Mouse (Mus musculus): ENCODE measurements around the gene A930018P22Rik.
A peak's percentile ranks its signal among the peaks of the same experiment; 100 is the strongest.
"Not testable (repeated sequence)": the region's sequence is repeated elsewhere in the genome, so short reads cannot be mapped to it uniquely, and the experiment has no call there.

The A930018P22Rik gene

DNA sequence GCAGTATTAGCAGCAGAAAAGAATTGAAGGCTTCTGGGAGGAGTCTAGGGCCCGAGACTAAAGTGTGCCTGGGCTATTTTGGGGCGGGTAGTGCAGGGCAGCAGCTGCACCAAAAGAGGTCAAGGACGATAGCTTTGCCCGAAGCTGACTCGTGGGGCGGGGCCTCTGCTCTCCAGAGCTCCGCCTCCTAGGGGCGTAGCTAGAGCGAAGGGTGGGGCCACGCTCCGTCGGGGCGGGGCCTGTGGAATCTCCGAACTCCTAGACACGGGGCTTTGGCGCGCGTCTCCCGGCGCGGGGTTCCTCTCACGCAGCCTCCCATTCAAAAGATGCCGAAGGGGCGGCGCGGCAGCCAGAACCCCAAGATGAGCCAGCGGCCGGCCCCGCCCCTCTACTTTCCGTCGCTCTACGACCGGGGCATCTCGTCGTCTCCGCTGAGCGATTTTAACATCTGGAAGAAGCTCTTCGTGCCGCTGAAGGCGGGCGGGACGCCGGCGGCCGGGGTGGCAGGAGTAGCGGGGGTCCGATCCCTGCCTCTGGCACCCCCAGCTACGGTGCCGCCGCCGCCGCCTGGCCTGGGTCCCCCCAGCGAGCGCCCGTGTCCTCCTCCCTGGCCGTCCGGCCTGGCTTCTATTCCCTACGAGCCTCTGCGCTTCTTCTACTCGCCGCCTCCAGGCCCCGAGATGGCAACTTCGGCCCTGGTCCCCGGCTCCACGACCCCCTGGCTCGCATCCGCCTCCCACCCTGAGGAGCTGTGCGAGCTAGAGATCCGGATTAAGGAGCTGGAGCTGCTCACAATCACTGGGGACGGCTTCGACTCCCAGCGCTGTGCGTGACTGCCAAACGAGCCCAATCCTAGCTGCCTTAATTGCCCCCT, at the start of gene A930018P22Rik:
Gene A930018P22Rik, plus strand, starts transcription at position 265 of the 874 bp plus-strand sequence.
- peak; percentile 84 to 85 for DNase-seq

DNA sequence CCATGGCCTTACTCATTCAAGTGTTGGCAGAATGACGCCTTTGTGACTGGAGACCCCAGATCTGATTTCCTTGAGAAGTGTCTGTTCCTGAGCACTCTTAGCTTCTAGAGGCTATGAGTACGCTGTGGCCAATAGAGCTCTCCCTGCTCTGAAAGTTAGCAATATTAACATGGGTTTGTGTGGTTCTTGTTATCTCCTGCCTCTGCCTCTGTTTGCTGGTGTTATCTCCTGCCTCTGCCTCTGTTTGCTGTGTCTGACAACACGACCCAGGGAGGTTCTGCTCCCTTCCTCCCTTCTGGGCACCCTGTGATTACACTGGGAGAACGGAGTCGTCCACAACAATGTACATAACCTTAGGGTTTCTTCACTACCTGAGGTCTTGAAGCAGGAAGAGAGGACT, 44.3 kb upstream of the A930018P22Rik start:
- DNase-seq, result not testable (repeated sequence)

DNA sequence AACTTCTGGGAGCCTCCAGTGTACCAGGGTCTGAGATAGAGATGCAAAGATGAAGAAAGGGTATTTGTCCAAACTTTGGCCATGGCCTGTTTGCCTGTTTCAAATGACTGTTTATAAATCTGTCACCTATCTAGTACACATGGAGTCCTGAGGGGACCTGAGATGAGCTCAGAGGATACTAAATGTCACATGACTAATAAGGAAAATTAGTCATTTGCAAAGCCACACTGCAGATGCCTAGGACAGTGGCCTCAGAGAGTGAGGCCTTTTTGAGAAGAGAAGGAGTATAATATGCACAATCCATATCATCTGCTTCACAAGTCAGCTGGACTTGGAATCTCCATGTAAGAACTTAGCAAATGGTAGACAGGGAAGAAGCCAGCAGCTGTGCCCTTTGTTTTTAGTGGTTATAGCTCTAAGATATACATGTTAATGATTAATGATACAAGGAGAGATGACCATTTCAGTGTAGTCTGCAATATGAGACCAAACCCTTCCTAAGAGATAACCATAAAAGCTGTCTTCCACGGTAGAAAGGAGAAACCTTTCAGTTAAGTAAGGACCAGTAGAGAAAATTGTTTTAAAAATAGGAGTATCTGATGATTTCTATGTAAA, 41.0 kb upstream of the A930018P22Rik start:
- DNase-seq, result not testable (repeated sequence)

GRCm38 (mm10) chr2:104082474-104082873, 40.1 kb upstream of the A930018P22Rik start:
- no peak for DNase-seq

DNA sequence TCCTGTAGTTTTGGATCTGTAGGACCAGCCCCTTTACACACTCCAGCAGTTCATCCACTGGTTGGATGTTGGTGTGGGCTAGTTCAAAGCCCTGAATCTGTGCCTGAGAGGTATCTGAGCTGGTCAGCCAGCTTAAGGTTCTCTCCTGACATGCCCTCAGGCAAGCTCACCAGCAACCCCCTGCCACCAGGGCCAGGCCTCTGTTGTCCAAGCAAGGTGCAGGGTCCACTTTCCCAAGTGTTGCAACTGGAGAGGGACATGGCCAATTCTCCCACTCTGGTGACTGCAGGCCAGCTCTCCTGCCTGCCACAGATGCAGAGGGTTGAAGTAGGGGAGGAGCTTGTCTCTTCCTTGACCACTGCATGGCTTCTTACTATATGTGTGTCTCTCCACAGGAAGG, 38.5 kb upstream of the A930018P22Rik start:
- not testable (repeated sequence) for DNase-seq

DNA sequence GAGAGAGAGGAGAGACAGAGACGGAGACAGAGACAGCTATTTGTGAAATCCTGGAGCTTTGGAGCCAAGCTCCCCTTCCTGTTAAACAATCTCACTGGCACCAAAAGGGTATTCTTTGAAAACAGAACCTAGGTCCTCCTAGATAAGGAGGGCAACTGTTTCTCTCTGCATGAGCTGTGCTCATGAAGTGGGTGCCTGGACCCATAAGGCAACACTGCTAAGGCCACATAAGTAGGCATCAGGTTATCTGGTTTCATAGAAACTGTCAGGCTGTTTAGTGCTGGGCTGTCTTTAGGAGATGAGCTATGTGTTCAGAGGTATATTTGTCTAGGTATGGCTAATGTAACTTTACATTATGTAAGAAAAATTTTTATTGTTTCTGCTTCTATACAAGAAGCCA, 35.0 kb upstream of the A930018P22Rik start:
- not testable (repeated sequence) for DNase-seq

GRCm38 (mm10) chr2:104093305-104093704, 29.3 kb upstream of the A930018P22Rik start:
- DNase-seq, result no peak

GRCm38 (mm10) chr2:104095741-104096213, 26.8 kb upstream of the A930018P22Rik start, which contains the start of gene Cd59a:
Gene Cd59a, plus strand, starts transcription at chr2:104095801.
- peak; percentile 26 to 34 for DNase-seq

GRCm38 (mm10) chr2:104096256-104096655, 26.3 kb upstream of the A930018P22Rik start:
- no peak for DNase-seq

DNA sequence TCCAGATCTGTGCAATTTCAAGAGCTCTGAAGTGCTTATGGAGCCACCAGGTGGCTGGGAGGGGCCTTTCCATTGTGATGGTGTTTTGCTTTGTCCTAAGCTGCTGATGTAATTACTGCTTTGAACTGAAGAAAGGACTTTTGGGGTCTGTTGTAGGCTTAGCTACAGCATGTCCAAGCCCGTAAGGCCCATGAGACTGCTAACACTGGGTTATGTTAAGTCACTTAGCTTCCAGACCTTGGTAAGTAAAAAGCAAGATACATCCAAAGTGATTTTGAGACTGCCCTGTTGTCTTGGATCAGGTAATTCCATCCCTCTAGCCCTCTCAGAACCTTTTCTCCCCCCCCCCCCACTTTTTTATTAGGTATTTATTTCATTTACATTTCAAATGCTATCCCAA, 25.8 kb upstream of the A930018P22Rik start:
- not testable (repeated sequence) for DNase-seq

DNA sequence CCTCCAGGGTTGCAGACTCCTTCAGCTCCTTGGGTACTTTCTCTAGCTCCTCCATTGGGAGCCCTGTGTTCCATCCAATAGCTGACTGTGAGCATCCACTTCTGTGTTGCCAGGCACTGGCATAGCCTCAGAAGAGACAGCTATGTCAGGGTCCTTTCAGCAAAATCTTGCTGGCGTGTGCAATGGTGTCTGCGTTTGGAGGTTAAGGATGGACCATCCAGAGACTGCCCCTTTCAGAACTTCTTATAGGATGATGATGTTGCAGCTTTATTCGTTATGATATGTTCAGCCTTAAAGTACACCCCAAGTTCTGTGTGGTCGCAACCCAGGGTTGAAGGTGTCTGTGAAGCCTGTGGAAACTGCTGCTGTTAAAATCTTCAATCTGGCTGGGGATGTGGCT, 25.2 kb upstream of the A930018P22Rik start:
- not testable (repeated sequence) for DNase-seq

- DNase-seq, result no peak
These were observed 23.9 kb upstream of the A930018P22Rik start for GRCm38 (mm10) chr2:104098529-104099230.

GRCm38 (mm10) chr2:104099231-104099585, 23.4 kb upstream of the A930018P22Rik start:
- DNase-seq, result no peak

- DNase-seq, result no peak
These were observed 22.6 kb upstream of the A930018P22Rik start for GRCm38 (mm10) chr2:104099946-104100345.

GRCm38 (mm10) chr2:104104800-104105199, 17.8 kb upstream of the A930018P22Rik start:
- DNase-seq, result no peak

DNA sequence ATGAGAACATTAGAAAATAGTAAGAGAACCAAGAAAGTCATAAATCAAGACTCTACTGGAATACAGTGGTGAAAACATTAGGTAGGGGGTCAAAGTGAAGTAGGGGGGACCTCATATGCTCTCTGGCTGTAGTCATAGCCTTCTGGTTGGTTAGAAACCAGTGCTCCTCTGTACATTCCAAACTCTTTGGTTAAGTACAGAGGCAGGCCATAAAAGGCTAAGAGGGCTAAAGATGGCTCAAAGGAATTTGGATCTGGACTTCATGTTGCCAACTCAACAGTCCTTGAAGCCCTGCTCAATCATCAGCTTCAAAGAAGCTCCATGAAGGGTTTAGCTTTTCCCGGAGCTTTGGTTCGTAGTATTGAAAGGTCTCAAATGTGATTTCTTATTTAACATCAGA, 13.5 kb upstream of the A930018P22Rik start:
- DNase-seq, result not testable (repeated sequence)

GRCm38 (mm10) chr2:104109528-104109927, 13.0 kb upstream of the A930018P22Rik start:
- no peak for DNase-seq

DNA sequence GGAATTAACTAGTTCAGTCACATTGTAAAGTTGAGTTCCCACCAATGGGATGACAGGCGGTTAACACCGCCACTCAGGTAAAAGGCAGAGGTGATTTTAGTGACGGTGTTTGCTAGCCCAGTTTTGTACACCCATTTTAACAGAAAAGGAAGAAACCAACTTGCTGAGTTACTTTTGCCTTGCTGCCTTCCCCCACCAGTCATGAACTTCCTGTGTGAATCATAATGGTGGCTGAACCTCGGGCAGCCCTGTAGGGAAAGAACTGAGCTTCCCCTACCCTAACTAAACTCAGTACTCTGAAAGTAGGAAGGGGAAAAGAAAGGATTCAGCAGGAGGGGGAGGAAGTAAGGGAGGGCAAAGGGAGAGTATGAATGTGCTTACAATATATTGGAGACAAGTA, 12.5 kb upstream of the A930018P22Rik start:
- DNase-seq, result no peak

DNA sequence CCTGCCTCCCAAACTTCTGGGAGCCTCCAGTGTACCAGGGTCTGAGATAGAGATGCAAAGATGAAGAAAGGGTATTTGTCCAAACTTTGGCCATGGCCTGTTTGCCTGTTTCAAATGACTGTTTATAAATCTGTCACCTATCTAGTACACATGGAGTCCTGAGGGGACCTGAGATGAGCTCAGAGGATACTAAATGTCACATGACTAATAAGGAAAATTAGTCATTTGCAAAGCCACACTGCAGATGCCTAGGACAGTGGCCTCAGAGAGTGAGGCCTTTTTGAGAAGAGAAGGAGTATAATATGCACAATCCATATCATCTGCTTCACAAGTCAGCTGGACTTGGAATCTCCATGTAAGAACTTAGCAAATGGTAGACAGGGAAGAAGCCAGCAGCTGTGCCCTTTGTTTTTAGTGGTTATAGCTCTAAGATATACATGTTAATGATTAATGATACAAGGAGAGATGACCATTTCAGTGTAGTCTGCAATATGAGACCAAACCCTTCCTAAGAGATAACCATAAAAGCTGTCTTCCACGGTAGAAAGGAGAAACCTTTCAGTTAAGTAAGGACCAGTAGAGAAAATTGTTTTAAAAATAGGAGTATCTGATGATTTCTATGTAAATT, 11.3 kb upstream of the A930018P22Rik start:
- not testable (repeated sequence) for DNase-seq

- not testable (repeated sequence) for DNase-seq
These were observed 9.0 kb upstream of the A930018P22Rik start for GRCm38 (mm10) chr2:104113563-104113962.

- DNase-seq, result no peak
These were observed 7.7 kb upstream of the A930018P22Rik start for GRCm38 (mm10) chr2:104114898-104115297.

- DNase-seq, result not testable (repeated sequence)
These were observed 5.4 kb upstream of the A930018P22Rik start for GRCm38 (mm10) chr2:104117173-104117572.

- no peak for DNase-seq
These were observed 3.5 kb upstream of the A930018P22Rik start for GRCm38 (mm10) chr2:104119097-104119496.

All from thymus, postnatal 36 days (tissue).